9 mouse cellular contexts compared by ENCODE assay signal in genomic region chr10:67058297-67058696, GRCm38 (mm10). TPM values are rescaled to one million over a fixed set of nuclear protein-coding genes. Genes with fewer than 3 reads are reported as not detected.
DNase-seq lines count a peak whose midpoint lies in the region; ATAC-seq and TF ChIP-seq lines count a peak whose summit lies in the region.
"Had no signal": no experiment of that assay in that cellular context is flagged by ENCODE, and none has a peak within 500 bp of the region (broad histone marks: within the 10 kb centered on the region; RNA-seq: fewer than 3 reads in every experiment).

No protein-coding gene starts in this region.

- 26% methylated on average over 7 of the region's 7 CpGs for WGBS in forebrain, postnatal 0 days
- WGBS in intestine, embryonic 16.5 days, result 49% methylated on average over 7 of the region's 7 CpGs
- WGBS in stomach, embryonic 16.5 days, result 46% methylated on average over 7 of the region's 7 CpGs
- WGBS in liver, embryonic 12.5 days (ENCODE audit: insufficient replicate concordance), result 71% methylated on average over 7 of the region's 7 CpGs

- no peak for TF ChIP-seq CTCF in forebrain, postnatal 0 days (IDR thresholded peaks at IDR 0.05; ENCODE audit: low read depth)

- peak; percentile 44 to 50 for DNase-seq in left cerebral cortex, postnatal 14 days (ENCODE audit: low spot score in 2 of 2)
- DNase-seq in left cerebral cortex, adult 11 months (ENCODE audit: low spot score), result no peak
- peak; percentile 88 for DNase-seq in cerebellum, adult 11-12 months
- peak; percentile 65 for DNase-seq in forebrain, postnatal 0 days
- DNase-seq in testis, postnatal 10 days (ENCODE audit: low spot score), result no peak

- H3K4me3 ChIP-seq in forebrain, postnatal 0 days (ENCODE audit: low read depth, low read length), result no peak overlapping the region
- no peak overlapping the region for H3K4me3 ChIP-seq in intestine, embryonic 16.5 days (ENCODE audit: low read length)
- no peak overlapping the region for H3K4me3 ChIP-seq in stomach, embryonic 16.5 days (replicated peaks; ENCODE audit: low read length)
- no peak overlapping the region for H3K4me3 ChIP-seq in liver, embryonic 12.5 days
- H3K4me3 ChIP-seq: midbrain, embryonic 12.5 days had no signal

- H3K27ac ChIP-seq in forebrain, postnatal 0 days (ENCODE audit: low read depth, low read length), result peak overlapping the region; percentile 51
- peak overlapping the region; percentile 12; the same call in 1 of the 2 replicates for H3K27ac ChIP-seq in intestine, embryonic 16.5 days (ENCODE audit: low read length)
- H3K27ac ChIP-seq in stomach, embryonic 16.5 days (ENCODE audit: low read length), result peak overlapping the region; percentile 66
- H3K27ac ChIP-seq in liver, embryonic 12.5 days, result no peak overlapping the region
- H3K27ac ChIP-seq: midbrain, embryonic 12.5 days had no signal

- no peaks in the 10 kb centered on the region for H3K27me3 ChIP-seq in forebrain, postnatal 0 days (ENCODE audit: insufficient read depth, low read length)
- no peaks in the 10 kb centered on the region for H3K27me3 ChIP-seq in intestine, embryonic 16.5 days (replicated peaks; ENCODE audit: control insufficient read depth, insufficient read depth, low read length)
- H3K27me3 ChIP-seq in stomach, embryonic 16.5 days (ENCODE audit: control insufficient read depth, insufficient read depth, low read length), result no peaks in the 10 kb centered on the region
- no peaks in the 10 kb centered on the region for H3K27me3 ChIP-seq in liver, embryonic 12.5 days (replicated peaks)
- H3K27me3 ChIP-seq: midbrain, embryonic 12.5 days had no signal

- no peak overlapping the region for H3K9ac ChIP-seq in forebrain, postnatal 0 days
- no peak overlapping the region for H3K9ac ChIP-seq in intestine, embryonic 16.5 days (ENCODE audit: low read depth, low read length)
- H3K9ac ChIP-seq in stomach, embryonic 16.5 days (ENCODE audit: low read length), result no peak overlapping the region
- no peak overlapping the region for H3K9ac ChIP-seq in liver, embryonic 12.5 days
- H3K9ac ChIP-seq: midbrain, embryonic 12.5 days had no signal

- peaks cover 14% of the 10 kb centered on the region for H3K4me1 ChIP-seq in forebrain, postnatal 0 days (ENCODE audit: insufficient read depth)
- peaks cover 19% of the 10 kb centered on the region for H3K4me1 ChIP-seq in intestine, embryonic 16.5 days (ENCODE audit: control insufficient read depth, insufficient read depth, low read length)
- peaks cover 52% of the 10 kb centered on the region for H3K4me1 ChIP-seq in stomach, embryonic 16.5 days (ENCODE audit: control insufficient read depth, insufficient read depth, low read length)
- peaks cover 17% of the 10 kb centered on the region for H3K4me1 ChIP-seq in liver, embryonic 12.5 days

- ATAC-seq in forebrain, postnatal 0 days, result peak; percentile 57
- ATAC-seq in intestine, embryonic 16.5 days, result no peak
- peak; percentile 27; the same call in 1 of the 2 replicates for ATAC-seq in stomach, embryonic 16.5 days (ENCODE audit: insufficient read depth, low FRiP score)
- no peak for ATAC-seq in liver, embryonic 12.5 days

- no peak overlapping the region for H3K4me2 ChIP-seq in forebrain, postnatal 0 days (ENCODE audit: low read depth)
- no peak overlapping the region for H3K4me2 ChIP-seq in intestine, embryonic 16.5 days (ENCODE audit: low read depth, low read length)
- H3K4me2 ChIP-seq in stomach, embryonic 16.5 days (ENCODE audit: low read depth, low read length), result no peak overlapping the region
- no peak overlapping the region for H3K4me2 ChIP-seq in liver, embryonic 12.5 days
- H3K4me2 ChIP-seq: midbrain, embryonic 12.5 days had no signal

- no peaks in the 10 kb centered on the region for H3K9me3 ChIP-seq in forebrain, postnatal 0 days (ENCODE audit: low read length)
- H3K9me3 ChIP-seq in intestine, embryonic 16.5 days (ENCODE audit: control insufficient read depth, low read length), result no peaks in the 10 kb centered on the region
- H3K9me3 ChIP-seq in stomach, embryonic 16.5 days (replicated peaks; ENCODE audit: control insufficient read depth, low read length), result no peaks in the 10 kb centered on the region
- H3K9me3 ChIP-seq in liver, embryonic 12.5 days (replicated peaks), result no peaks in the 10 kb centered on the region
- H3K9me3 ChIP-seq: midbrain, embryonic 12.5 days had no signal

- intact Hi-C loops in left cerebral cortex, postnatal 14 days (cut with DNase I), result loop anchor here (5.0 kb wide), 1 partner anchor 39 kb away; the partner anchor contains the start of genes Jmjd1c and Reep3

- no peaks in the 10 kb centered on the region for H3K36me3 ChIP-seq in forebrain, postnatal 0 days (ENCODE audit: insufficient read depth)
- H3K36me3 ChIP-seq in intestine, embryonic 16.5 days (ENCODE audit: control insufficient read depth, insufficient read depth, low read length), result no peaks in the 10 kb centered on the region
- H3K36me3 ChIP-seq in stomach, embryonic 16.5 days (ENCODE audit: control insufficient read depth, insufficient read depth, low read length), result no peaks in the 10 kb centered on the region
- no peaks in the 10 kb centered on the region for H3K36me3 ChIP-seq in liver, embryonic 12.5 days
- H3K36me3 ChIP-seq: midbrain, embryonic 12.5 days had no signal

RNA-seq across cellular contexts. Expression of gene Jmjd1c, which starts 37.6 kb away (rescaled TPM):
- total RNA-seq in left cerebral cortex, postnatal 14 days (2021), result 10 to 100 TPM; 85.6 to 90.5 TPM
- 67.1 and 76.8 TPM in 2 replicates for total RNA-seq in forebrain, postnatal 0 days (2014; rRNA removed)
- polyA plus RNA-seq in forebrain, postnatal 0 days (2015; fragmentation: Nextera tagmentation; extraction: Ambion mirVana), result 29.6 and 44.4 TPM in 2 replicates
- polyA plus RNA-seq in intestine, embryonic 16.5 days (2015; fragmentation: Nextera tagmentation; extraction: Ambion mirVana), result 21.9 and 22.2 TPM in 2 replicates
- polyA plus RNA-seq in stomach, embryonic 16.5 days (2015; fragmentation: Nextera tagmentation; extraction: Ambion mirVana), result 26.7 and 30.3 TPM in 2 replicates
- polyA plus RNA-seq in liver, embryonic 12.5 days (2016; fragmentation: Nextera tagmentation; extraction: Ambion mirVana), result 16.1 and 16.3 TPM in 2 replicates

RNA-seq across cellular contexts. Expression of gene Reep3, which starts 38.4 kb away (rescaled TPM):
- total RNA-seq in left cerebral cortex, postnatal 14 days (2021), result 10 to 100 TPM; 24.2 to 26.3 TPM
- 21.7 and 30.8 TPM in 2 replicates for total RNA-seq in forebrain, postnatal 0 days (2014; rRNA removed)
- polyA plus RNA-seq in forebrain, postnatal 0 days (2015; fragmentation: Nextera tagmentation; extraction: Ambion mirVana), result 18.8 and 23.7 TPM in 2 replicates
- polyA plus RNA-seq in intestine, embryonic 16.5 days (2015; fragmentation: Nextera tagmentation; extraction: Ambion mirVana), result 36.2 and 42.1 TPM in 2 replicates
- polyA plus RNA-seq in stomach, embryonic 16.5 days (2015; fragmentation: Nextera tagmentation; extraction: Ambion mirVana), result 44.0 and 52.0 TPM in 2 replicates
- 8.7 and 8.8 TPM in 2 replicates for polyA plus RNA-seq in liver, embryonic 12.5 days (2016; fragmentation: Nextera tagmentation; extraction: Ambion mirVana)

Comparison
In these comparisons a context has a peak if more than half of its experiments do, and no peak if none do; other contexts are left out.
1. DNase-seq: peak in left cerebral cortex, postnatal 14 days (2 of 2), cerebellum, adult 11-12 months (single experiment) and forebrain, postnatal 0 days (single experiment); none in left cerebral cortex, adult 11 months (single experiment) and testis, postnatal 10 days (single experiment).
2. ATAC-seq: peak in forebrain, postnatal 0 days (single experiment) and stomach, embryonic 16.5 days (single experiment); none in intestine, embryonic 16.5 days (single experiment) and liver, embryonic 12.5 days (single experiment).